Mouse (Mus musculus): ENCODE measurements around the gene Gga1.

The Gga1 gene

DNA sequence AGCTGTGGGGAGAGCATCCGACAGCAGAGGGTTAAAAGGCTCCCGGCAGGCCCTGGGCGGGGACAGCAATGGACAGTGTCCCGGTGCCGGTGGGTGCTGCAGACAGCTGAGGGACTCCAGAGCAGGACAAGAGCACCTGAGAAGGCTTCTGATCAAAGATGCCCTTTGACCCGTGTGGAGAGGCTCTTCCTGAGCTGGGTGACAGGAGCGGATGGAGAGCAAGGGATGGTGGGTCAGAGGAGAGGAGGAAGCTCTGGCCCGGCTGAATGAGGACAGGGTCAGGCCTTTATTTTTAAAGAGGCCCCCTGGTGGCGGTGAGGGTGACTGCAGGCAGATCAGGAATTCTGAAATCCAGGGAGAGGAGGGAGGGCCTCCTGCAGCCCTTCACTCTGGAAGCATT, 65.7 kb downstream of the Gga1 start:
- DNase-seq = peak; percentile 90
